Mouse (Mus musculus) limb, embryonic 11.5 days (tissue): Measurements from ENCODE around the gene Krt7. TPM values are rescaled to one million over a fixed set of nuclear protein-coding genes. Genes with fewer than 3 reads are reported as not detected.

Source experiments
- ATAC-seq: fragments of 200-750 bp; cut with Nextera tagmentation; 2 replicates; pipeline ENCODE4 v1.8.0; 2017; ENCODE audit warnings: low read depth; ENCODE audit not compliant: insufficient number of reproducible peaks, low FRiP score, low TSS enrichment
- DNase-seq: peaks from one replicate; pipeline ENCODE4 v3.0.0-alpha.2; 2015; ENCODE audit warnings: low spot score
- H3K27ac ChIP-seq: fragments of 300-500 bp; sonication (generic); replicated peaks from 2 replicates; pipeline ENCODE4 v1.5.1; 2014; ENCODE audit warnings: low read depth, mild to moderate bottlenecking, low read length
- H3K27me3 ChIP-seq: fragments of 300-500 bp; sonication (generic); 2 replicates; pipeline ENCODE4 v1.6.1; 2014; ENCODE audit warnings: mild to moderate bottlenecking, low read length, mixed read lengths; ENCODE audit not compliant: control insufficient read depth, insufficient read depth
- H3K36me3 ChIP-seq: fragments of 300-500 bp; sonication (generic); 2 replicates; pipeline ENCODE4 v1.6.1; 2014; ENCODE audit warnings: mild to moderate bottlenecking, low read length, moderate library complexity, mixed read lengths; ENCODE audit not compliant: control insufficient read depth, insufficient read depth
- H3K4me1 ChIP-seq: fragments of 300-500 bp; sonication (generic); 2 replicates; pipeline ENCODE4 v1.6.1; 2014; ENCODE audit warnings: low read length, mixed read lengths; ENCODE audit not compliant: control insufficient read depth, insufficient read depth
- H3K4me2 ChIP-seq: fragments of 300-500 bp; sonication (generic); 2 replicates; pipeline ENCODE4 v1.6.1; 2014; ENCODE audit warnings: low read depth, mild to moderate bottlenecking, moderate library complexity; ENCODE audit not compliant: severe bottlenecking
- H3K4me3 ChIP-seq: fragments of 300-500 bp; sonication (generic); 2 replicates; pipeline ENCODE4 v1.5.1; 2014; ENCODE audit warnings: low read depth, low read length
- H3K9ac ChIP-seq: fragments of 300-500 bp; sonication (generic); 2 replicates; pipeline ENCODE4 v1.6.1; 2014; ENCODE audit warnings: mild to moderate bottlenecking, low read length
- H3K9me3 ChIP-seq: fragments of 300-500 bp; sonication (generic); 2 replicates; pipeline ENCODE4 v1.6.1; 2016; ENCODE audit warnings: low read length; ENCODE audit not compliant: control insufficient read depth
- WGBS: fragments of 180-500 bp; shearing (Covaris S2); extraction: QIAGEN DNeasy Blood & Tissue Kit; methylation state at CpG from one replicate; pipeline ENCODE4 v1.1.7; 2014; 5-methylcytosine and 5-hydroxymethylcytosine counted together
- polyA plus RNA-seq: library from polyadenylated mRNA; unstranded; fragments of >200 nt; fragmentation: Nextera tagmentation; extraction: Ambion mirVana; gene quantifications from 2 replicates; pipeline ENCODE4 v1.2.1, GENCODE M21; 2014

The Krt7 gene
- polyA plus RNA-seq, 1 experiment from 2014 or later, result 15.2 TPM

- Histone ChIP-seq H3K27me3 (no peaks in the 10 kb centered on the region), H3K4me3 (no peak overlapping the region), H3K4me2 (no peak overlapping the region), H3K36me3 (no peaks in the 10 kb centered on the region), H3K27ac (no peak overlapping the region), H3K9me3 (no peaks in the 10 kb centered on the region), H3K9ac (no peak overlapping the region), H3K4me1 (peaks cover 4% of the 10 kb centered on the region; the same call in 1 of the 2 replicates)
- 82% methylated on average over 8 of the region's 8 CpGs for WGBS
- DNase-seq (no peak), ATAC-seq (no peak)
Observed at GRCm38 (mm10) chr15:101367497-101367896, 43.3 kb upstream of the Krt7 start.

GRCm38 (mm10) chr15:101368015-101368414 is 42.8 kb upstream of the Krt7 start:
- Histone ChIP-seq H3K27me3 (no peaks in the 10 kb centered on the region), H3K27ac (no peak overlapping the region), H3K36me3 (no peaks in the 10 kb centered on the region), H3K4me2 (no peak overlapping the region), H3K4me3 (no peak overlapping the region), H3K4me1 (peaks cover 4% of the 10 kb centered on the region; the same call in 1 of the 2 replicates), H3K9me3 (no peaks in the 10 kb centered on the region), H3K9ac (no peak overlapping the region)
- WGBS, result 86% methylated on average over 6 of the region's 6 CpGs
- ATAC-seq, result no peak
- no peak for DNase-seq

- H3K4me1 ChIP-seq, result peaks cover 4% of the 10 kb centered on the region; the same call in 1 of the 2 replicates
- H3K4me2 ChIP-seq, result no peak overlapping the region
- no peaks in the 10 kb centered on the region for H3K27me3 ChIP-seq
- WGBS, result 71% methylated on average over 11 of the region's 11 CpGs
- ATAC-seq (no peak), DNase-seq (no peak)
- no peaks in the 10 kb centered on the region for H3K36me3 ChIP-seq
- H3K27ac ChIP-seq, result no peak overlapping the region
- no peak overlapping the region for H3K9ac ChIP-seq
- no peak overlapping the region for H3K4me3 ChIP-seq
- H3K9me3 ChIP-seq, result no peaks in the 10 kb centered on the region
Observed at GRCm38 (mm10) chr15:101368502-101369381, 42.1 kb upstream of the Krt7 start.

- WGBS, result 36% methylated on average over 12 of the region's 12 CpGs
- ATAC-seq (no peak), DNase-seq (no peak)
- Histone ChIP-seq H3K4me2 (no peak overlapping the region), H3K4me3 (no peak overlapping the region), H3K4me1 (peaks cover 4% of the 10 kb centered on the region; the same call in 1 of the 2 replicates), H3K27ac (no peak overlapping the region), H3K9ac (no peak overlapping the region), H3K9me3 (no peaks in the 10 kb centered on the region), H3K27me3 (no peaks in the 10 kb centered on the region), H3K36me3 (no peaks in the 10 kb centered on the region)
Observed at GRCm38 (mm10) chr15:101369382-101370100, 41.3 kb upstream of the Krt7 start.

GRCm38 (mm10) chr15:101370101-101370911 is 40.5 kb upstream of the Krt7 start, which contains the start of gene Krt80:
Gene Krt80, minus strand, starts transcription at chr15:101370162.
- no peaks in the 10 kb centered on the region for H3K27me3 ChIP-seq
- ATAC-seq, result no peak
- WGBS, result 54% methylated on average over 22 of the region's 22 CpGs

GRCm38 (mm10) chr15:101371141-101371985 is 39.5 kb upstream of the Krt7 start:
- DNase-seq, result no peak
- no peaks in the 10 kb centered on the region for H3K27me3 ChIP-seq
- H3K9ac ChIP-seq, result no peak overlapping the region
- peaks cover 6% of the 10 kb centered on the region; the same call in 1 of the 2 replicates for H3K4me1 ChIP-seq
- 86% methylated on average over 15 of the region's 15 CpGs for whole genome bisulfite sequencing
- H3K27ac ChIP-seq, result no peak overlapping the region
- no peaks in the 10 kb centered on the region for H3K9me3 ChIP-seq
- H3K4me2 ChIP-seq, result no peak overlapping the region
- no peak for ATAC-seq
- no peaks in the 10 kb centered on the region for H3K36me3 ChIP-seq
- no peak overlapping the region for H3K4me3 ChIP-seq

More at GRCm38 (mm10) chr15:101370101-101370911, 40.5 kb upstream of the Krt7 start, which contains the start of gene Krt80:
- H3K4me3 ChIP-seq, result no peak within 1 kb of the TSS
- no peak within 1 kb of the TSS for H3K4me2 ChIP-seq
- H3K4me1 ChIP-seq, result peaks cover 6% of the 10 kb centered on the region; the same call in 1 of the 2 replicates
- H3K9me3 ChIP-seq, result no peaks in the 10 kb centered on the region
- H3K36me3 ChIP-seq, result no peaks in the 10 kb centered on the region
- no peak within 1 kb of the TSS for H3K27ac ChIP-seq
- DNase-seq, result no peak
- H3K9ac ChIP-seq, result no peak within 1 kb of the TSS

- Histone ChIP-seq H3K27ac (no peak overlapping the region), H3K27me3 (no peaks in the 10 kb centered on the region), H3K4me1 (peaks cover 6% of the 10 kb centered on the region; the same call in 1 of the 2 replicates), H3K36me3 (no peaks in the 10 kb centered on the region), H3K4me3 (no peak overlapping the region), H3K4me2 (no peak overlapping the region), H3K9ac (no peak overlapping the region), H3K9me3 (no peaks in the 10 kb centered on the region)
- DNase-seq, result no peak
- 73% methylated on average over 7 of the region's 7 CpGs for WGBS
- ATAC-seq, result no peak
Observed at GRCm38 (mm10) chr15:101372131-101372977, 38.5 kb upstream of the Krt7 start.
